Mouse (Mus musculus): Measurements from ENCODE around the gene Hist1h4n. TPM values are rescaled to one million over a fixed set of nuclear protein-coding genes. Genes with fewer than 3 reads are reported as not detected.
A peak's percentile ranks its signal among the peaks of the same experiment; 100 is the strongest.
"Not testable (repeated sequence)": the region's sequence is repeated elsewhere in the genome, so short reads cannot be mapped to it uniquely, and the experiment has no call there.

The Hist1h4n gene
- total and polyA plus RNA-seq, 2 experiments from 2014 or later: 2.0 to 3,661 TPM

DNA sequence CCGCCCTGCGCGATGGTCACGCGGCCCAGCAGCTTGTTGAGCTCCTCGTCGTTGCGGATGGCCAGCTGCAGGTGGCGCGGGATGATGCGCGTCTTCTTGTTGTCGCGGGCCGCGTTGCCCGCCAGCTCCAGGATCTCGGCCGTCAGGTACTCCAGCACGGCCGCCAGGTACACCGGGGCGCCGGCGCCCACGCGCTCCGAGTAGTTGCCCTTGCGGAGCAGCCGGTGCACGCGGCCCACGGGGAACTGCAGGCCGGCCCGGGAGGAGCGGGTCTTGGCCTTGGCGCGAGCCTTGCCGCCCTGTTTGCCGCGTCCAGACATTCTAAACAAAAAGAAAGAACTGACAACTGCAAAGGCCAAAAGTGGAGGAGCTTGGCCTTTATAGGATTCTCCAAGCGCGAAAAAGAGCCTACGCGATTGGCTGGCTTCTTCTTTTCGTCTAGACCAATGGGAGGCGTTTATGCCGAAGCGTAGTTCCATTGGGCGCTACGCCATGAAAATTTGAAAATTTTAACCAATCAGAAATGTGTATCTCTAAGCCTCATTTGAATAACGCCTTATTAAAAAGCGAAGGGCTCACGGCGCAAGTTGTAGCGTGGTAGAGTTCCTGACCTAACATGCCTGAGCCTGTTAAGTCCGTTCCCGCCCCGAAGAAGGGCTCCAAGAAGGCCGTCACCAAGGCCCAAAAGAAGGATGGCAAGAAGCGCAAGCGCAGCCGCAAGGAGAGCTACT, 44.9 kb downstream of the Hist1h4n start, which contains the start of the genes Hist1h2an and Hist1h2bp:
Gene Hist1h2an, minus strand, starts transcription at position 320 of the 731 bp plus-strand sequence.
Gene Hist1h2bp, plus strand, starts transcription at position 563 of the 731 bp plus-strand sequence.
- not testable (repeated sequence) for H3K9me3 ChIP-seq (replicated peaks; ENCODE audit: control insufficient read depth, low read length); H3K9ac ChIP-seq (replicated peaks; ENCODE audit: low read depth, low read length); H3K36me3 ChIP-seq (replicated peaks; ENCODE audit: control insufficient read depth, insufficient read depth, low read length); H3K27me3 ChIP-seq (ENCODE audit: control insufficient read depth, insufficient read depth, low read length)
- DNase-seq (ENCODE audit: low spot score) (peak; percentile 98), ATAC-seq (ENCODE audit: insufficient read depth, low read depth) (peak; percentile 92)
- TF ChIP-seq EP300 (IDR thresholded peaks at IDR 0.05; ENCODE audit: low read depth): peak; percentile 25; the same call in 1 of the 2 replicates
- H3K4me3 ChIP-seq (ENCODE audit: low read depth, low read length): peak within 1 kb of the TSS; percentile 45
- peak within 1 kb of the TSS; percentile 77 for H3K27ac ChIP-seq (ENCODE audit: low read depth)
- 0% methylated on average over 34 of the region's 63 CpGs for WGBS
- H3K4me1 ChIP-seq (ENCODE audit: control insufficient read depth, insufficient read depth): peaks cover 34% of the 10 kb centered on the region
- peak within 1 kb of the TSS; percentile 50 for H3K4me2 ChIP-seq (ENCODE audit: low read depth, low read length)

DNA sequence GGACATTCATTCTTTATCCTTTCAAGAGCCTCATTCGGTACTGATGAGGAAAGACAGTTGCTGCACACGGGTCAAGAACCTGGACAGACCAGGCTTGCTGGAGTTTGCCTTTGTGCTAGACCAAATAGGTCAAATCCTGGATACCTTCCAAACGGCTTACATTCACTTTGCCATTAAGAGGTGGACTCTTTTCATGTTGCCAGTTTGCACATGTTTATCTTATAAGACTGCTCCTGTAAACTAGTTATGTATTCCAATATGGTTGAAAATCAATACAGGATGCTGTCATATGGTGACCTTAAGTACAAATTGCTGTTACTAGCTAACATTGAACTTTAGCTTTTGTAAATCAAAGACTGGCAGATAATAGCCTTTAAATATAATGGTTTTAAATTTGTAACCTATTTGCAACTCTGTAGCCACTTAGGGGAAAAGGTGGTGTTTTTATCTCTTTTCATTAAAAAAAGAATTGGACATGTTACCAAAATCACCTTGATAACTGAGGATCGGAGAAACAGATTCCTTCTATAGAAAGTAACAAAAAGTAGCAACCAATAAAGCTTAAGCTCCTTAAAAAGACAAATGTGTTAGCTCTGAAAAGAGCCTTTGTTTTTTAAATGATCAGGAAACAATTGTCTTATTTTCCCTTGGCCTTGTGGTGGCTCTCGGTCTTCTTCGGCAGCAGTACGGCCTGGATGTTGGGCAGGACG, 45.7 kb downstream of the Hist1h4n start:
- Histone ChIP-seq H3K4me3 (ENCODE audit: low read depth, low read length) (peak overlapping the region; percentile 45), H3K4me2 (ENCODE audit: low read depth, low read length) (peak overlapping the region; percentile 50), H3K27ac (ENCODE audit: low read depth) (peak overlapping the region; percentile 77), H3K27me3 (ENCODE audit: control insufficient read depth, insufficient read depth, low read length) (no peaks in the 10 kb centered on the region), H3K9ac (replicated peaks; ENCODE audit: low read depth, low read length) (no peak overlapping the region; the same call in 1 of the 2 replicates), H3K4me1 (ENCODE audit: control insufficient read depth, insufficient read depth) (peaks cover 34% of the 10 kb centered on the region), H3K9me3 (replicated peaks; ENCODE audit: control insufficient read depth, low read length) (no peaks in the 10 kb centered on the region), H3K36me3 (replicated peaks; ENCODE audit: control insufficient read depth, insufficient read depth, low read length) (no peaks in the 10 kb centered on the region)
- WGBS: 11% methylated on average over 8 of the region's 8 CpGs
- TF ChIP-seq EP300 (IDR thresholded peaks at IDR 0.05; ENCODE audit: low read depth) (no peak), CTCF (IDR thresholded peaks at IDR 0.05; ENCODE audit: low read depth) (no peak)
- DNase-seq (ENCODE audit: low spot score): no peak
- ATAC-seq (ENCODE audit: insufficient read depth, low read depth): no peak

DNA sequence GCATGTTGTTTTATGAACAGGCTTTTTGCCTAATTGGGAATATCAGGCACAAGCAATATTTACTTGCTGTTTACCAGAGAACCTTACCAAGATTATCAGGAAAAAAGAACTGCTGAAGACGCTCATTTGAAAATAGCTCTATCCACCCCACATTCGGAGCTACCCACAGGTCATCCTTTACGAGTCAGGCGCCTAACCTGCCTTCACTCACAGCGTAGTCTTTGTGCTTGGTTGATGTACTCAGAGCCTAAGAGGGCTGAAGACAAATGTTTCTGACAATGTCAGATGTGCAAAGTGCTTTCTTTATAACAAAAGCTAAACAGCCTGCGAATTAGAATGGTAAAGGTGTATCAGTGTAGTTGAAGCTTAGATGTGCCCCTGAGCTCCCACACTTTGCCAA, 47.7 kb downstream of the Hist1h4n start:
- no peaks in the 10 kb centered on the region for H3K9me3 ChIP-seq (replicated peaks; ENCODE audit: control insufficient read depth, low read length)
- peak overlapping the region; percentile 72 for H3K27ac ChIP-seq (ENCODE audit: low read depth)
- H3K4me2 ChIP-seq (ENCODE audit: low read depth, low read length): peak overlapping the region; percentile 68; the same call in 1 of the 2 replicates
- TF ChIP-seq EP300 (IDR thresholded peaks at IDR 0.05; ENCODE audit: low read depth): no peak
- TF ChIP-seq CTCF (IDR thresholded peaks at IDR 0.05; ENCODE audit: low read depth): no peak
- H3K36me3 ChIP-seq (replicated peaks; ENCODE audit: control insufficient read depth, insufficient read depth, low read length): no peaks in the 10 kb centered on the region
- no peaks in the 10 kb centered on the region for H3K27me3 ChIP-seq (ENCODE audit: control insufficient read depth, insufficient read depth, low read length)
- no peak overlapping the region for H3K4me3 ChIP-seq (ENCODE audit: low read depth, low read length)
- H3K4me1 ChIP-seq (ENCODE audit: control insufficient read depth, insufficient read depth): peaks cover 34% of the 10 kb centered on the region
- no peak for DNase-seq (ENCODE audit: low spot score)
- 0 out of 2 replicates have a peak overlapping the region, but pooled peaks have one; percentile 62 for H3K9ac ChIP-seq (replicated peaks; ENCODE audit: low read depth, low read length)
- no peak for ATAC-seq (ENCODE audit: insufficient read depth, low read depth)
- 56% methylated on average over 6 of the region's 6 CpGs for WGBS

DNA sequence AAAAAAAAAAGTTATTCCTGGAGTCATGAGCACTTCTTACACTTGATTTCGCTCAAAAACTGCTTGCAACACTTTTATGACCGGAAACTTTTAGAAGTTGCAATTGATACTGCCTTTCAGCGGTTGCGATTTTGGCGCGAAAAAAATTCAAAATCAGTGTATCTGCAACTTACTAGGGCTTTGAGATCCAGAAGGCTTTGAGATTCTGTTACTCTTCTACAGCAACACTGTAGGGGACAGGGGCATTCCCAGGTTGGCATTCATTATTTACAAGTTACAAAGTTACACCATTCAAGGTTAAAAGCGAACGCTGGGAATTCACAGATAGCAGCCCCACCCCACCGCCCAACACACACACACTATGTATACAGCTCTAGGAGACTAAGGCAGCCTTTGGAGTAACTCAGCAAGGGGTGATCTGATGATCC, 48.2 kb downstream of the Hist1h4n start:
- no peaks in the 10 kb centered on the region for H3K27me3 ChIP-seq (ENCODE audit: control insufficient read depth, insufficient read depth, low read length)
- H3K4me1 ChIP-seq (ENCODE audit: control insufficient read depth, insufficient read depth): peaks cover 34% of the 10 kb centered on the region
- ATAC-seq (ENCODE audit: insufficient read depth, low read depth) (no peak), DNase-seq (ENCODE audit: low spot score) (no peak)
- no peak for TF ChIP-seq CTCF (IDR thresholded peaks at IDR 0.05; ENCODE audit: low read depth)
- no peak for TF ChIP-seq EP300 (IDR thresholded peaks at IDR 0.05; ENCODE audit: low read depth)
- H3K4me3 ChIP-seq (ENCODE audit: low read depth, low read length): peak overlapping the region; percentile 47
- 4% methylated on average over 9 of the region's 9 CpGs for WGBS
- H3K9me3 ChIP-seq (replicated peaks; ENCODE audit: control insufficient read depth, low read length): no peaks in the 10 kb centered on the region
- H3K9ac ChIP-seq (replicated peaks; ENCODE audit: low read depth, low read length): peak overlapping the region; percentile 62; the same call in 1 of the 2 replicates
- H3K27ac ChIP-seq (ENCODE audit: low read depth): peak overlapping the region; percentile 72
- no peaks in the 10 kb centered on the region for H3K36me3 ChIP-seq (replicated peaks; ENCODE audit: control insufficient read depth, insufficient read depth, low read length)
- H3K4me2 ChIP-seq (ENCODE audit: low read depth, low read length): peak overlapping the region; percentile 68

DNA sequence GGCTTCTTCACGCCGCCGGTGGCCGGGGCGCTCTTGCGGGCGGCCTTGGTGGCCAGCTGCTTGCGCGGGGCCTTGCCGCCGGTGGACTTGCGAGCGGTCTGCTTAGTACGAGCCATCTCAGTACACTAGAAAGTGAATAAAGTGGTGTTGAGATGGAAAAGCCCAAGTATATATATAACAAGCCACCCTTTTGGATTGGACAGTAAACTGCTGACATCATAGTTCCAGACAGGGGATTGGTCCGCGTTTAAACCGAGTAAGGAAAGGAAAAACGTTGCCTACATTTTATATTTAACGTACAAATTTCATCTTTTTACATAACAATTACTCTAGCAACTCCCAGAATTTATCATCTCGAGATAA, 48.8 kb downstream of the Hist1h4n start, which contains the start of gene Hist1h3i:
Gene Hist1h3i, minus strand, starts transcription at position 116 of the 363 bp plus-strand sequence.
- H3K4me3 ChIP-seq (ENCODE audit: low read depth, low read length): peak within 1 kb of the TSS; percentile 47
- peak within 1 kb of the TSS; percentile 84 for H3K27ac ChIP-seq (ENCODE audit: low read depth)
- H3K27me3 ChIP-seq (ENCODE audit: control insufficient read depth, insufficient read depth, low read length): no peaks in the 10 kb centered on the region
- no peaks in the 10 kb centered on the region for H3K36me3 ChIP-seq (replicated peaks; ENCODE audit: control insufficient read depth, insufficient read depth, low read length)
- peak within 1 kb of the TSS; percentile 68 for H3K4me2 ChIP-seq (ENCODE audit: low read depth, low read length)
- DNase-seq (ENCODE audit: low spot score) (peak; percentile 96), ATAC-seq (ENCODE audit: insufficient read depth, low read depth) (peak; percentile 67)
- H3K9me3 ChIP-seq (replicated peaks; ENCODE audit: control insufficient read depth, low read length): no peaks in the 10 kb centered on the region
- H3K9ac ChIP-seq (replicated peaks; ENCODE audit: low read depth, low read length): peak within 1 kb of the TSS; percentile 62
- WGBS: under 1% methylated on average over 13 of the region's 20 CpGs
- TF ChIP-seq CTCF (IDR thresholded peaks at IDR 0.05; ENCODE audit: low read depth) (no peak), EP300 (IDR thresholded peaks at IDR 0.05; ENCODE audit: low read depth) (no peak)
- H3K4me1 ChIP-seq (ENCODE audit: control insufficient read depth, insufficient read depth): peaks cover 36% of the 10 kb centered on the region

DNA sequence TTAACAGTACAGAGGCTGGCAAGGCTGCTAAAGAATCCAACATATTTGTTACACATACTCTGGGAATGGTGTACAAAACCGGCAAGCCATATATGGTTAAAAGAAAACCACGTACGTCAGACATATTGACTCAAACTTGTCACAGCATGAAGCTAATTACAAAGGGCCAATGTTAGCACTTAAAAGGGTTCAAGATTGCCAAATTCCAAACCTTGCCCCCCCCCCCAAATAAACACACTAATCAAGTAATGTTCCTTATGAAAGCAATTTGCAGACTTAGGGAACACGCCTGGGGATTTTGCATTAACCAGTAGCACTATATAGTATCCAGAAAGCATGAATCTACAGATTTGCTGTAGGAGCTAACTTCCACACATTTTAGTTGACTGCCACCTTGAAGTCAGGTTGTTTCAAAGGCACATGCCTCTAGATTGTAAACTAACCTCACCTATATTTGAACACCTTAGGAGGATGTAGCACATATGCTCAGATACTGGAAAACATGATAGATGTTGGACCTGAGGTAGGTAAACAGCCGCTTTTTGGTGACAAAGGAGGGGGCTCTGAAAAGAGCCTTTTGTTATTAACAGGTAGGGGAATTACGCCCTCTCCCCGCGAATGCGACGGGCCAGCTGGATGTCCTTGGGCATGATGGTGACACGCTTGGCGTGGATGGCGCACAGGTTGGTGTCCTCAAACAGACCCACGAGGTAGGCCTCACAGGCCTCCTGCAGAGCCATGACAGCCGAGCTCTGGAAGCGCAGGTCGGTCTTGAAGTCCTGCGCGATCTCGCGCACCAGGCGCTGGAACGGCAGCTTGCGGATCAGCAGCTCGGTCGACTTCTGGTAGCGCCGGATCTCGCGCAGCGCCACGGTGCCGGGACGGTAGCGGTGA, 49.4 kb downstream of the Hist1h4n start:
- Histone ChIP-seq H3K4me1 (ENCODE audit: control insufficient read depth, insufficient read depth) (peaks cover 31% of the 10 kb centered on the region), H3K4me2 (ENCODE audit: low read depth, low read length) (peak overlapping the region; percentile 68), H3K27ac (ENCODE audit: low read depth) (peak overlapping the region; percentile 84), H3K4me3 (ENCODE audit: low read depth, low read length) (peak overlapping the region; percentile 47), H3K9ac (replicated peaks; ENCODE audit: low read depth, low read length) (peak overlapping the region; percentile 62)
- H3K9me3 ChIP-seq (replicated peaks; ENCODE audit: control insufficient read depth, low read length); H3K27me3 ChIP-seq (ENCODE audit: control insufficient read depth, insufficient read depth, low read length); ATAC-seq (ENCODE audit: insufficient read depth, low read depth); H3K36me3 ChIP-seq (replicated peaks; ENCODE audit: control insufficient read depth, insufficient read depth, low read length): not testable (repeated sequence)
- peak; percentile 41 for DNase-seq (ENCODE audit: low spot score)
- 3% methylated on average over 15 of the region's 35 CpGs for WGBS

Measured in heart, postnatal 0 days (tissue).